Mouse (Mus musculus) telencephalon, adult 2 months (tissue): ENCODE results near the gene Arrdc1.
A peak's percentile ranks its signal among the peaks of the same experiment; 100 is the strongest.

Experiments
- DNase-seq: peaks from one replicate; pipeline ENCODE4 v3.0.0-alpha.2; 2011; ENCODE audit warnings: low read depth, low spot score

Arrdc1 gene

GRCm38 (mm10) chr2:24925284-24925683 is 9.8 kb downstream of the Arrdc1 start:
- no peak for DNase-seq

- no peak for DNase-seq
Observed at GRCm38 (mm10) chr2:24923561-24923960, 11.5 kb downstream of the Arrdc1 start.

GRCm38 (mm10) chr2:24919839-24920175 is 15.2 kb downstream of the Arrdc1 start:
- DNase-seq, result no peak

- peak; percentile 72 for DNase-seq
Observed at GRCm38 (mm10) chr2:24918930-24919838, 15.9 kb downstream of the Arrdc1 start, which contains the start of gene Ehmt1. Gene Ehmt1, minus strand, starts transcription at chr2:24919614.

- DNase-seq, result no peak
Observed at GRCm38 (mm10) chr2:24914762-24915161, 20.3 kb downstream of the Arrdc1 start.

GRCm38 (mm10) chr2:24912589-24912988 is 22.5 kb downstream of the Arrdc1 start:
- DNase-seq, result no peak

- no peak for DNase-seq
Observed at GRCm38 (mm10) chr2:24912189-24912588, 22.9 kb downstream of the Arrdc1 start.

- no peak for DNase-seq
Observed at GRCm38 (mm10) chr2:24910481-24910880, 24.6 kb downstream of the Arrdc1 start.

GRCm38 (mm10) chr2:24905653-24906155 is 29.3 kb downstream of the Arrdc1 start:
- no peak for DNase-seq

- DNase-seq, result no peak
Observed at GRCm38 (mm10) chr2:24904823-24905652, 30.0 kb downstream of the Arrdc1 start.

GRCm38 (mm10) chr2:24902999-24903398 is 32.1 kb downstream of the Arrdc1 start:
- no peak for DNase-seq

GRCm38 (mm10) chr2:24901055-24901454 is 34.0 kb downstream of the Arrdc1 start:
- no peak for DNase-seq

- no peak for DNase-seq
Observed at GRCm38 (mm10) chr2:24899292-24899691, 35.8 kb downstream of the Arrdc1 start.

- no peak for DNase-seq
Observed at GRCm38 (mm10) chr2:24896761-24897160, 38.3 kb downstream of the Arrdc1 start.

GRCm38 (mm10) chr2:24894211-24894610 is 40.8 kb downstream of the Arrdc1 start:
- no peak for DNase-seq

- no peak for DNase-seq
Observed at GRCm38 (mm10) chr2:24892318-24892717, 42.7 kb downstream of the Arrdc1 start.

GRCm38 (mm10) chr2:24890541-24891447 is 44.3 kb downstream of the Arrdc1 start:
- no peak for DNase-seq

- DNase-seq, result no peak
Observed at GRCm38 (mm10) chr2:24888895-24889294, 46.2 kb downstream of the Arrdc1 start.

- no peak for DNase-seq
Observed at GRCm38 (mm10) chr2:24880686-24881085, 54.4 kb downstream of the Arrdc1 start.
